Mouse (Mus musculus) Patski (cell line): ENCODE measurements around the gene Gm8890. TPM values are rescaled to one million over a fixed set of nuclear protein-coding genes. Genes with fewer than 3 reads are reported as not detected.
"Not testable (repeated sequence)": the region's sequence is repeated elsewhere in the genome, so short reads cannot be mapped to it uniquely, and the experiment has no call there.

ENCODE experiments used
- ATAC-seq: fragments of 100-300 bp; one replicate; pipeline ENCODE4 v1.8.0; 2021
- CTCF ChIA-PET: fragments of 350-600 bp; sonication (Branson Sonifier 250); formaldehyde crosslinking; loops from one replicate; lab custom pipeline; 2022; ENCODE audit warnings: inconsistent platforms; lab: Charles Lee
- POLR2A ChIA-PET: fragments of 350-600 bp; sonication (Branson Sonifier 250); formaldehyde crosslinking; loops from one replicate; lab custom pipeline; 2022; ENCODE audit warnings: antibody characterized with exemption, inconsistent platforms; lab: Charles Lee
- DNase-seq: peaks from one replicate; pipeline ENCODE4 v3.0.0-alpha.2; 2011; ENCODE audit warnings: low read depth, low spot score
- H3K27me3 ChIP-seq: fragments of 371-371 bp; one replicate; pipeline ENCODE4 v1.5.1; 2021
- in situ Hi-C: fragments of 300-500 bp; cut with MboI; formaldehyde crosslinking; loops from 3 replicates; pipeline ENCODE4 v1.11.1; 2018; ENCODE audit warnings: low pct_unique_long_range_greater_than_20kb, mixed read lengths
- polyA plus RNA-seq: library from polyadenylated mRNA; unstranded; gene quantifications from one replicate; pipeline ENCODE4 v1.2.3, GENCODE M21; 2021

The Gm8890 gene
- polyA plus RNA-seq, result not detected

DNA sequence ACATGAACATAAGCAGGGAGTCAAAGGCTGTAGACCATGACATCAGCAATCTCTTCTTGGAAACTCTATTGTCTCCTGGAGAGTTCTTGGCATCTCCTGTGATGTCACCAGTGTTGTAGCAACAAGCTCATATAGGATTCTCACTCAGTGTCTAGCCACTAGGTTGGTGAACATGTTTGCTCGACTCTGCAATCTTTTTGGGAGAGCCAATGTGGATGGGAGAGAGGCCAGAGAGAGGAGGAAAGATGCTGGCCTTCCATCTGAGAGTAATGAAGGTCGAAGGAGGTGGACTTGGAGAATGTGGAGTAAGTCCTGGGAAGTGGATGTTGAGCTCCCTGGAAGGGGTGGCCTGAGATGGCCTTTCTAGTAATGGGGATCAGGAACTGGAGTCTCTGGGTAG lies at the start of gene Gm8890:
Gm8890 (plus strand) TSS at position 301 of the 400 bp plus-strand sequence.
- in situ Hi-C loops, CTCF ChIA-PET, H3K27me3 ChIP-seq, DNase-seq, POLR2A ChIA-PET, ATAC-seq: not testable (repeated sequence)

DNA sequence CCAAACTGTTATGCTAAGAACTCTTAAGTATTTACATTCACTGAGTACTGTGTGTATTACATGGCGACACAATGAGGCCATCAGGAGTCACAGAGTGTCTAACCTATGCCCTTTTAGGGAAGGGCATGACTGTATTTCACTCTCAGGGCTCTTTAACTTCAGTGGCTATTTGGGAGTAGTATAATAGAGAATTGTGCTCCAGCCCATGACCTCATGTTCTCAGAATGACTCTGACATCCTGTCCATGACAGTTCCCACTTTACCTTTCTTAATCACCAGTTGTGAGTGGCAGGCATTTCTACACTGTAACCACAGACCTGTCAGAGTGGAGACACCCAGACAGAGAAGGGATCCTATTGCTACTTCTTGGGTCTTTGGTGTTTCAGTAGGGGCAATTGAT lies 388 bp downstream of the Gm8890 start:
- DNase-seq, ATAC-seq, CTCF ChIA-PET, POLR2A ChIA-PET, H3K27me3 ChIP-seq, in situ Hi-C loops: not testable (repeated sequence)

Other genes with a start within 250 kb of the Gm8890 start
- gene Gm8879, start 128.4 kb upstream of the Gm8890 start, polyA plus RNA-seq, result not detected
- gene Gm5861, start 73.0 kb upstream of the Gm8890 start, polyA plus RNA-seq, result not detected
- not detected for gene Speer1, start 85.5 kb downstream of the Gm8890 start, polyA plus RNA-seq
- not detected for gene Gm8897, start 160.4 kb downstream of the Gm8890 start, polyA plus RNA-seq
- not detected for gene Gm8906, start 246.7 kb downstream of the Gm8890 start, polyA plus RNA-seq